Mouse (Mus musculus) midbrain, embryonic 15.5 days (tissue): ENCODE data around the gene Extl1. TPM values are rescaled to one million over a fixed set of nuclear protein-coding genes. Genes with fewer than 3 reads are reported as not detected.

Source experiments
- ATAC-seq: fragments of 200-750 bp; cut with Nextera tagmentation; replicated peaks from 2 replicates; pipeline ENCODE4 v1.8.0; 2017; ENCODE audit warnings: moderate TSS enrichment
- H3K27ac ChIP-seq: fragments of 300-500 bp; sonication (generic); 2 replicates; pipeline ENCODE4 v1.5.1; 2015; ENCODE audit warnings: mild to moderate bottlenecking, inconsistent platforms
- H3K27me3 ChIP-seq: fragments of 300-500 bp; sonication (generic); replicated peaks from 2 replicates; pipeline ENCODE4 v1.6.1; 2015; ENCODE audit warnings: inconsistent platforms
- H3K36me3 ChIP-seq: fragments of 300-500 bp; sonication (generic); replicated peaks from 2 replicates; pipeline ENCODE4 v1.6.1; 2015; ENCODE audit warnings: inconsistent platforms
- H3K4me1 ChIP-seq: fragments of 300-500 bp; sonication (generic); 2 replicates; pipeline ENCODE4 v1.6.1; 2015; ENCODE audit warnings: inconsistent platforms
- H3K4me2 ChIP-seq: fragments of 300-500 bp; sonication (generic); 2 replicates; pipeline ENCODE4 v1.6.1; 2015; ENCODE audit warnings: inconsistent platforms, mild to moderate bottlenecking, moderate library complexity
- H3K4me3 ChIP-seq: fragments of 300-500 bp; sonication (generic); 2 replicates; pipeline ENCODE4 v1.5.1; 2015; ENCODE audit warnings: mild to moderate bottlenecking, inconsistent platforms
- H3K9ac ChIP-seq: fragments of 300-500 bp; sonication (generic); 2 replicates; pipeline ENCODE4 v1.6.1; 2015; ENCODE audit warnings: mild to moderate bottlenecking, inconsistent platforms
- H3K9me3 ChIP-seq: fragments of 300-500 bp; sonication (generic); 2 replicates; pipeline ENCODE4 v1.6.1; 2016; ENCODE audit warnings: inconsistent platforms
- WGBS: fragments of 180-500 bp; shearing (Covaris S2); methylation state at CpG from one replicate; pipeline ENCODE4 v1.1.7; 2015; ENCODE audit warnings: mixed read lengths; 5-methylcytosine and 5-hydroxymethylcytosine counted together
- polyA plus RNA-seq: library from polyadenylated mRNA; unstranded; fragments of >200 nt; fragmentation: Nextera tagmentation; extraction: Ambion mirVana; gene quantifications from 2 replicates; pipeline ENCODE4 v1.2.1, GENCODE M21; 2015

Gene Extl1
- polyA plus RNA-seq, 1 experiment from 2014 or later, result 0.62 TPM

GRCm38 (mm10) chr4:134379510-134379909, 4.1 kb downstream of the Extl1 start:
- Histone ChIP-seq H3K4me2 (no peak overlapping the region), H3K27me3 (no peaks in the 10 kb centered on the region), H3K4me1 (no peaks in the 10 kb centered on the region), H3K27ac (no peak overlapping the region), H3K4me3 (no peak overlapping the region), H3K9ac (no peak overlapping the region), H3K9me3 (no peaks in the 10 kb centered on the region), H3K36me3 (no peaks in the 10 kb centered on the region)
- ATAC-seq, result no peak
- WGBS, result 83% methylated on average over 8 of the region's 8 CpGs

GRCm38 (mm10) chr4:134378089-134378615, 5.5 kb downstream of the Extl1 start:
- Histone ChIP-seq H3K4me2 (no peak overlapping the region), H3K4me3 (no peak overlapping the region)
- WGBS, result 42% methylated on average over 10 of the region's 10 CpGs

GRCm38 (mm10) chr4:134374306-134374705, 9.3 kb downstream of the Extl1 start:
- no peak for ATAC-seq
- Histone ChIP-seq H3K4me2 (no peak overlapping the region), H3K4me3 (no peak overlapping the region), H3K27ac (no peak overlapping the region), H3K9me3 (no peaks in the 10 kb centered on the region), H3K4me1 (peaks cover 19% of the 10 kb centered on the region), H3K9ac (no peak overlapping the region), H3K27me3 (peaks cover 30% of the 10 kb centered on the region), H3K36me3 (no peaks in the 10 kb centered on the region)
- WGBS, result 50% methylated on average over 1 of the region's 1 CpGs

More at GRCm38 (mm10) chr4:134378089-134378615, 5.5 kb downstream of the Extl1 start:
- H3K9ac ChIP-seq, result no peak overlapping the region
- no peaks in the 10 kb centered on the region for H3K36me3 ChIP-seq
- H3K27me3 ChIP-seq, result no peaks in the 10 kb centered on the region
- H3K9me3 ChIP-seq, result no peaks in the 10 kb centered on the region
- H3K4me1 ChIP-seq, result no peaks in the 10 kb centered on the region
- no peak overlapping the region for H3K27ac ChIP-seq
- no peak for ATAC-seq

- Histone ChIP-seq H3K4me3 (no peak overlapping the region), H3K27ac (no peak overlapping the region), H3K9ac (no peak overlapping the region), H3K4me2 (no peak overlapping the region), H3K27me3 (peaks cover 37% of the 10 kb centered on the region), H3K9me3 (no peaks in the 10 kb centered on the region), H3K4me1 (peaks cover 19% of the 10 kb centered on the region), H3K36me3 (no peaks in the 10 kb centered on the region)
- ATAC-seq, result no peak
- WGBS, result 79% methylated on average over 8 of the region's 8 CpGs
These were observed 10.4 kb downstream of the Extl1 start for GRCm38 (mm10) chr4:134373295-134373694.

- peak overlapping the region; percentile 100 for H3K4me2 ChIP-seq
- H3K9ac ChIP-seq, result peak overlapping the region; percentile 55
- H3K36me3 ChIP-seq, result no peaks in the 10 kb centered on the region
- H3K9me3 ChIP-seq, result no peaks in the 10 kb centered on the region
- WGBS, result 0% methylated on average over 16 of the region's 16 CpGs
- ATAC-seq, result peak; percentile 93
- no peak overlapping the region for H3K27ac ChIP-seq
- H3K4me3 ChIP-seq, result peak overlapping the region; percentile 63
- peaks cover 43% of the 10 kb centered on the region for H3K27me3 ChIP-seq
- peaks cover 19% of the 10 kb centered on the region for H3K4me1 ChIP-seq
These were observed 11.3 kb downstream of the Extl1 start for GRCm38 (mm10) chr4:134372294-134372747.

GRCm38 (mm10) chr4:134371316-134371855, 12.3 kb downstream of the Extl1 start:
- WGBS, result under 1% methylated on average over 17 of the region's 17 CpGs
- ATAC-seq, result no peak

GRCm38 (mm10) chr4:134370649-134371221, 12.9 kb downstream of the Extl1 start:
- H3K36me3 ChIP-seq, result no peaks in the 10 kb centered on the region
- WGBS, result 2% methylated on average over 18 of the region's 18 CpGs

More at GRCm38 (mm10) chr4:134371316-134371855, 12.3 kb downstream of the Extl1 start:
- H3K4me3 ChIP-seq, result peak overlapping the region; percentile 63
- H3K9me3 ChIP-seq, result no peaks in the 10 kb centered on the region
- H3K4me2 ChIP-seq, result peak overlapping the region; percentile 100
- H3K36me3 ChIP-seq, result no peaks in the 10 kb centered on the region
- peak overlapping the region; percentile 55; the same call in 1 of the 2 replicates for H3K9ac ChIP-seq
- H3K27ac ChIP-seq, result no peak overlapping the region
- peaks cover 19% of the 10 kb centered on the region for H3K4me1 ChIP-seq
- peaks cover 43% of the 10 kb centered on the region for H3K27me3 ChIP-seq

GRCm38 (mm10) chr4:134365280-134365679, 18.4 kb downstream of the Extl1 start:
- no peak overlapping the region for H3K9ac ChIP-seq
- H3K4me2 ChIP-seq, result no peak overlapping the region
- H3K27ac ChIP-seq, result no peak overlapping the region
- no peaks in the 10 kb centered on the region for H3K36me3 ChIP-seq
- WGBS, result 51% methylated on average over 5 of the region's 5 CpGs
- no peaks in the 10 kb centered on the region for H3K4me1 ChIP-seq
- H3K9me3 ChIP-seq, result no peaks in the 10 kb centered on the region
- no peak overlapping the region for H3K4me3 ChIP-seq
- peaks cover 23% of the 10 kb centered on the region for H3K27me3 ChIP-seq
- ATAC-seq, result no peak

More at GRCm38 (mm10) chr4:134370649-134371221, 12.9 kb downstream of the Extl1 start:
- Histone ChIP-seq H3K27me3 (peaks cover 43% of the 10 kb centered on the region), H3K9me3 (no peaks in the 10 kb centered on the region), H3K9ac (peak overlapping the region; percentile 10; the same call in 1 of the 2 replicates), H3K4me1 (peaks cover 19% of the 10 kb centered on the region), H3K4me2 (peak overlapping the region; percentile 100), H3K4me3 (peak overlapping the region; percentile 63), H3K27ac (no peak overlapping the region)
- ATAC-seq, result no peak

- Histone ChIP-seq H3K27me3 (peaks cover 3% of the 10 kb centered on the region), H3K36me3 (no peaks in the 10 kb centered on the region), H3K4me3 (no peak overlapping the region), H3K4me1 (peaks cover 5% of the 10 kb centered on the region; the same call in 1 of the 2 replicates), H3K27ac (no peak overlapping the region), H3K4me2 (no peak overlapping the region), H3K9me3 (no peaks in the 10 kb centered on the region), H3K9ac (no peak overlapping the region)
- ATAC-seq, result no peak
- WGBS, result 29% methylated on average over 9 of the region's 9 CpGs
These were observed 21.1 kb downstream of the Extl1 start for GRCm38 (mm10) chr4:134362586-134362985.

GRCm38 (mm10) chr4:134362124-134362523, 21.5 kb downstream of the Extl1 start:
- no peaks in the 10 kb centered on the region; the same call in none of the 2 replicates for H3K27me3 ChIP-seq
- WGBS, result 70% methylated on average over 9 of the region's 9 CpGs
- no peak for ATAC-seq
- H3K4me1 ChIP-seq, result peaks cover 9% of the 10 kb centered on the region; the same call in 1 of the 2 replicates
- no peaks in the 10 kb centered on the region for H3K36me3 ChIP-seq
- no peak overlapping the region for H3K9ac ChIP-seq
- H3K27ac ChIP-seq, result no peak overlapping the region
- H3K9me3 ChIP-seq, result no peaks in the 10 kb centered on the region
- no peak overlapping the region for H3K4me2 ChIP-seq
- H3K4me3 ChIP-seq, result no peak overlapping the region

- Histone ChIP-seq H3K36me3 (no peaks in the 10 kb centered on the region), H3K27ac (no peak overlapping the region), H3K4me1 (peaks cover 12% of the 10 kb centered on the region; the same call in 1 of the 2 replicates), H3K9ac (no peak overlapping the region), H3K27me3 (no peaks in the 10 kb centered on the region; the same call in none of the 2 replicates), H3K4me3 (no peak overlapping the region), H3K9me3 (no peaks in the 10 kb centered on the region), H3K4me2 (no peak overlapping the region)
- 37% methylated on average over 5 of the region's 5 CpGs for WGBS
- no peak for ATAC-seq
These were observed 22.4 kb downstream of the Extl1 start for GRCm38 (mm10) chr4:134361215-134361614.

GRCm38 (mm10) chr4:134359649-134360048, 24.0 kb downstream of the Extl1 start:
- H3K4me1 ChIP-seq, result peaks cover 12% of the 10 kb centered on the region; the same call in 1 of the 2 replicates
- 85% methylated on average over 6 of the region's 6 CpGs for WGBS
- H3K4me3 ChIP-seq, result no peak overlapping the region
- no peaks in the 10 kb centered on the region for H3K36me3 ChIP-seq
- H3K27me3 ChIP-seq, result no peaks in the 10 kb centered on the region; the same call in 1 of the 2 replicates
- no peak overlapping the region for H3K27ac ChIP-seq
- no peaks in the 10 kb centered on the region for H3K9me3 ChIP-seq
- ATAC-seq, result no peak
- no peak overlapping the region for H3K4me2 ChIP-seq
- H3K9ac ChIP-seq, result no peak overlapping the region
